Mouse (Mus musculus) cortical plate, adult 2 months (tissue): ENCODE results near the gene Palld. TPM values are rescaled to one million over a fixed set of nuclear protein-coding genes. Genes with fewer than 3 reads are reported as not detected.

Source experiments
- H3K27ac ChIP-seq: fragments of 200-500 bp; 2 replicates; pipeline ENCODE4 v1.5.1; 2012; ENCODE audit warnings: low read length, control low read depth, inconsistent platforms; ENCODE audit not compliant: insufficient read depth
- H3K4me1 ChIP-seq: fragments of 200-500 bp; 2 replicates; pipeline ENCODE4 v1.6.1; 2011; ENCODE audit warnings: low read length; ENCODE audit not compliant: control insufficient read depth, insufficient read depth
- H3K4me3 ChIP-seq: fragments of 200-500 bp; 2 replicates; pipeline ENCODE4 v1.5.1; 2011; ENCODE audit warnings: mild to moderate bottlenecking, low read length, control low read depth; ENCODE audit not compliant: insufficient read depth
- CTCF ChIP-seq: fragments of 200-500 bp; IDR thresholded peaks from 2 replicates; pipeline ENCODE4 v1.5.1; 2011; ENCODE audit warnings: mild to moderate bottlenecking, control low read depth, low read length; ENCODE audit not compliant: insufficient read depth; ENCODE audit errors: extremely low read depth
- POLR2A ChIP-seq: fragments of 200-500 bp; IDR thresholded peaks from 2 replicates; pipeline ENCODE4 v1.6.1; 2011; ENCODE audit warnings: mild to moderate bottlenecking, low read length, control low read depth; ENCODE audit not compliant: insufficient read depth; ENCODE audit errors: extremely low read depth
- polyA plus RNA-seq: library from polyadenylated mRNA; depleted of rRNA; stranded (reverse); fragments of >200 nt; gene quantifications from 2 replicates; pipeline ENCODE4 v1.2.3, GENCODE M21; 2012

The Palld gene
- polyA plus RNA-seq, 1 experiment: 3.5 TPM

DNA sequence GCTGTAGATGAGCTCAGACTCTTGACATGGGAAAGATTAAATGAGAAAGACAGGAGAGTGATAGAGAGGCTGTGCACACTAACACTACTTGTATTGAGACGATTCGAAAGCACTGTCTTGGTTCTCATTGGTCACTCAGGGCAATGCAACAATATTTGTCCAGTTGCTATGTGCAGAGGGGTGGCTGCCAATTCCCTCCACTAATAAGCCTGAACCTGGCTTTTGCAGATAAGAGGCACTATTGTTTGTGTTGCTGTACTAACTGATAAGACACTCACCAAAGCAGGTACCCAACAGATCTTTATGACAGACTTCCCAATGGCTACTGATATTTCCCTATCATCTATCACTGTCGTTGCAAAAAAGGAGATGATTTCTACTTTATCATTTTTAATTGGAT, 77.9 kb downstream of the Palld start:
- TF ChIP-seq POLR2A: no peak
- TF ChIP-seq CTCF: no peak
- H3K4me1 ChIP-seq: no peaks in the 10 kb centered on the region
- H3K4me3 ChIP-seq: no peak overlapping the region

DNA sequence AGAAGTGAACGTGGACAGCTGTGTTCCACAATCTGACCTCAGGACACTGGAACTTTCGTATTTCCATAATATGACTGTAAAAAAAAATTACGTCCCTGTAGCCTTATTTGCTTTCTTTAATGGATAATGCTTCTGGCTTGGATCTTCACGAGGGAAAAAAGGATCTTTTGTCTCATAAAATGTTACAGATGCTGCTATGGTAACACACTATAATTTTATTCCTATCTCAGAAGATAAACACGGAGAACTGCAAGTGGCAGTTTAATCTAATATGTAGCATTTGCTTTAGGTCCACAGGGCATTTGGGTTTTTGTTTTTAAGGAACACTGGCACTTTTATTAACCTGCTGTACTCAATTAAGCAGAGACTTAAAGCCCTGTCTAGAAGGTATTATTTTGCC, 79.3 kb downstream of the Palld start:
- Histone ChIP-seq H3K4me3 (no peak overlapping the region), H3K4me1 (no peaks in the 10 kb centered on the region), H3K27ac (no peak overlapping the region)
- TF ChIP-seq POLR2A: no peak
- TF ChIP-seq CTCF: no peak

More for the DNA sequence above, 77.9 kb downstream of the Palld start:
- no peak overlapping the region for H3K27ac ChIP-seq

DNA sequence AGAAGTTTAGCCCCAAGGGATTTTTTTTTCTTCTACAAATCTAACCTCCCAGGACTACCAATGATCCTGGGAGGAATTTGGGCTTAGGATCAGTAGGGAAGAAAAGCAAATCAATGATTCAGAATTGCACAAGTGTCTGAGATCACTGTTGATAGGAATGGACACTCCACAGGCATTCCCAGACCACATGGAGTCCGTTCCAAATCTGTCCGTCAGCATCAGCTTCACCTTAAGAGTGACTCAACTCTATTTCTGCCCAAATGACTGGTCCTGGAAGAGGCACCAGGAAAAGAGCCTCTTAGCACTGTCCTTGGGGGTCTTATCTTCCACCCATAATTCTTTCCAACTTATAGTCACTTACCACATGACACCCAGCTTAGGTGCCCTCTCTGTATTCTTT, 98.7 kb downstream of the Palld start:
- Histone ChIP-seq H3K4me1 (no peaks in the 10 kb centered on the region), H3K4me3 (no peak overlapping the region), H3K27ac (no peak overlapping the region)
- no peak for TF ChIP-seq CTCF
- TF ChIP-seq POLR2A: no peak

DNA sequence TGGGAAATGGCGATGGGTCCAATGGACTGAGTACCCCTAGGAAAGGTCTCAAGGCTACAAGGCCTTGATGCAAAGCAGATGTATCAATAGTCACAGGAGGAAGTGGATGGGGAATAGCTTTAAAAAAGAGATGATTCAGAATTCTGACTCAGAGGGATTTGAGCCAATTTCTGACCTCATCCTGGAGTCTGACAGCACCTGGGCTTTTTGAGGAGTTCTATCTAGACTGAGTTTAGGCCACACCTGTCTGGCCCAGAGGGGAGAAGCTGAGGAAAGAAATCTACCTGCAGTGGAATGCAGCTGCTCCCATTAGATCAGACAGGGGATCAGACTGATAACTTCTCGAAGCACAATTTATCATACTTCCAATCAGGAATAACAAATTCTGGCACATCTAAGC, 99.7 kb downstream of the Palld start:
- no peaks in the 10 kb centered on the region for H3K4me1 ChIP-seq
- no peak overlapping the region for H3K4me3 ChIP-seq
- H3K27ac ChIP-seq: no peak overlapping the region
- TF ChIP-seq CTCF (no peak), POLR2A (no peak)

DNA sequence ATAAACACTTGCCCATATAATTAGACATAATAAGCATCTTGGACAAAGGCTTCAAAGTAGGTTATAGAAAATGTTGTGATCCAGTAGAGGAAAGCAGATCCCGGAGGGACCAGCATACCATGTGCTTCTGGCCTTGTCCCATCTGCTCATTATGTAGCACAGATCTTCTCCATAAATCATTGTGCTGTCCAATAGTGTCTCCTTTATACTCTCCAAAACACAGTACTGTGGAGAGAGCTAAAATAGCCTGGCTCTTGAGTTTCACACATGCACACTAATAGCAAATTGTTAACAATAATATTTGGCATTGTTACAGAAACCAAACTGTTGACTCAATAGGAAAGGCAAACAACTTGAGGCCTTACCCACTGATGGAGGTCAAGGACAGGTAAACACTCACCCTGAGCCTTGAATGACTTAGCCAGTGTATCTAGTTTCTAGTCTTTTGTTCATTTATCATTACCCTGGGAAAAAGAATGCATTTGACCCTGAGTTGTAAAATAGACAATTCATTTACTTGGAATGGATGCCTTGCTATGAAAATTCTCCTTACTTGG, 105.0 kb downstream of the Palld start:
- no peak for TF ChIP-seq CTCF
- TF ChIP-seq POLR2A: no peak
- H3K27ac ChIP-seq: no peak overlapping the region
- H3K4me1 ChIP-seq: no peaks in the 10 kb centered on the region
- H3K4me3 ChIP-seq: no peak overlapping the region

DNA sequence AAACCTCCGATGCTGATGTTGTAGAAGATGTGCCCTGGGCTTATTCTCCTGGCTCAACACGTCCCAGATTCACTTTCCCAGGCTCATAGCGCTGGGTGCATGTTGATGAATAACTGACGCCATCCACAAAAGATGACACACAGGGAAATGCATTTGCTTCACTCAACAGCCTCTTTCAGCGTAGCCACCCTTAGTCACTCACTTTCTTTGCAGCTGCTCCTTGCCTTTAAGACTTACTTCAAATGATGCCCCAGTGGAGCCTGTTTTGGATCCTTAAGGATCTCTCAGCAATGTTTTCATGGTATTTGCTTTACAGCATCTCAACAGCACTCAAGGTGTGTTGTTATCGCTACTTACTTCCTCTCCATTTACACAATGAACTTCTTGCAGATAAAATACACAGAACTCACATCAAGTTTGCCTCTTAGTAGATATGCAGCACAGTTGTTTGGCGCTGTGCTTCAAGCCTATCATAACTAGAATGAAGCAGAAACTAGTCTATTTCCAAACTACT, 105.9 kb downstream of the Palld start:
- no peak for TF ChIP-seq POLR2A
- no peak for TF ChIP-seq CTCF
- H3K27ac ChIP-seq: no peak overlapping the region
- H3K4me3 ChIP-seq: no peak overlapping the region
- H3K4me1 ChIP-seq: no peaks in the 10 kb centered on the region

DNA sequence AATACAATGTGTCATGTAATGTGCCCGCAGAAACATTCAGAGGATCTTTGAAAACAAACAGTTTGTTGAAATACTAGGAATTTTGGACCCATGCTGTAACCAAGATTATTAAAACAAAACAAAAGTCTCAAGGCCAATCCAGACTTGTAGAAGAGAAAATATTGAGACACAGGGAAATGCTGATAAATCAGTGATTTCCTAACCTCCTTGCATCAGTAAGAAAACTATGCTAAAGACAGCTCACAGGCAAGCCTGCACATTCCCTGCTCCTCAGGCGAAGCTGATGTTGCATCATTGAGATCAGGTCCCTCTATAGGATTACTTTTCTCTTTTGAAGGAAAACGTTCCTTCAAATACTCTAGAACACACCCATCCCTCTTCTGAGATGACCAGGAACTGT, 112.5 kb downstream of the Palld start:
- H3K27ac ChIP-seq: no peak overlapping the region
- TF ChIP-seq POLR2A: no peak
- no peak for TF ChIP-seq CTCF
- H3K4me3 ChIP-seq: no peak overlapping the region
- no peaks in the 10 kb centered on the region for H3K4me1 ChIP-seq

DNA sequence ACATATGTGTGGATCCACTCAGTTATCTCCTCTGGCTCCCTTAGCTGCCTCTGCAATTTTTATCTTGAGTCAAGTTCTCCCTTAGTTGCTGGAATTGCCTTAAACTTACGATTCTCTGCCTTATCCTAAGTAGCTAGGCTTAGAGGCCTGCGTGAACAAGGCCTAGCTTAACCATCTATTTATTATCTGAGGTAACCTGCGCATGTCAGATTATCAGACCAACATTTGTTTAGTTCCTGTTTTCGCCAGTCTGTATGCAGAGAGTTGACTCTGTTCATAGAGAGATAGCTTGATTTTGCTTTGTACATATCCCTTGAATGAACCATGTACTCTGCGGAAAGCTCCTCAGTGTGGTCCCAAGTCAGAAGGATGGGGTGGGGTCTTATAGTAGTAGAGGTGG, 113.2 kb downstream of the Palld start:
- H3K27ac ChIP-seq: no peak overlapping the region
- H3K4me3 ChIP-seq: no peak overlapping the region
- TF ChIP-seq CTCF (no peak), POLR2A (no peak)
- no peaks in the 10 kb centered on the region for H3K4me1 ChIP-seq

DNA sequence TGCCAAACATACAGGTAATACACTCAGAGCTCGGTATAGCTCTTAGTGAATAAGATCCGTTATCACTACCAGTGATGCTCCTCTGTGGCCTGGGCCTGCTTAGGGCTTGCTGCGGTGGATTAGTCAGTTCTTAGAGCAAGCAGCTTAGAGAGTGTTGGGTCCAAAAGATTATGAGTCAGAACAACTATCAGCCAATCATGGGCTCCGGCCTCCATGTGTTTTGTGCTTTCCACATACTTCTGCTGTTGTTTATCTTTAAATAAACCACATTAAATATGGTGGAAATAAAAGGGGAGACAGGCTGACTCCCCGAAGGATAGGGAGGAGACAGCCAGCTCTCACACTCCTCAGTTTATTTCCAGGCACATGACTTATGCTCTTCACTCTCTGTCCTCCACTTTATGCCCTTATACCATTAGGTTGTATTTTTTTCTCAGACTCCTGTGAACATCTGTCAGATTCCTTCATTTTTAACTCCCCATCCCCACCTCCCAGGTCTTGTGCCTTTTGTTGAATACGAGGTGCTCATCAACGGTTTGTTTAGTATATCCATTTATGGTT, 119.5 kb downstream of the Palld start:
- no peak overlapping the region for H3K27ac ChIP-seq
- H3K4me1 ChIP-seq: no peaks in the 10 kb centered on the region
- TF ChIP-seq POLR2A: no peak
- TF ChIP-seq CTCF: no peak
- no peak overlapping the region for H3K4me3 ChIP-seq

DNA sequence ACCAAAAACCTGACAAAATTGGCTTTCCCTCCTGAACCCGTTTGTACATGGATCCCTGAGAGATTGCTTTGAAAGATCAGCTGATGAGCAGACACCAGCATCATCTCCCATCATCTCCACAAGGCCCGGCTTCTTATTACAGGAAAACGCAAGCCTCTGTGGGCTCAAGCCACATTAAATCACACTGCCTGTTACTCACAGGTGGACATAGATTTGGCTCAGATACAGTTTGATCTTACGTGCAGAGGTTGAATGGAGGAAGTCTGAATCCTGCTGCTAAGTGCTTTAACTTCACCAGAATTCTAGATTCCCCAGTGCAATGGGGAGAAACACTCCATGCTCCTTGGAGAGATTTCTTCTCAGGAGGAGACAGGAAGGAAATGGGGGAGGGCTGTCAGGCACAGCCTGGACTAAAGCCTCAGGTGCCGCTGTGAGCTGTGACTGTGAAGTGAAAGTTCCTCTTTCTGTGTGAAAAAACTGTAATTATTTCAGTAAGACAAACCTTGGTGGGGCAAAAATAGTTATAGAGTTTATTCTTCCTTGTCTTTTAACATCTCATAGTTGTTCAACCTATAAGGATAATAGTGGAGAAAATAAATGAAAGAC, 121.7 kb downstream of the Palld start:
- Histone ChIP-seq H3K4me3 (no peak overlapping the region), H3K27ac (no peak overlapping the region), H3K4me1 (no peaks in the 10 kb centered on the region)
- no peak for TF ChIP-seq POLR2A
- no peak for TF ChIP-seq CTCF
